Mouse (Mus musculus) cortical plate, adult 2 months (tissue): ENCODE results near the gene Parp2. TPM values are rescaled to one million over a fixed set of nuclear protein-coding genes. Genes with fewer than 3 reads are reported as not detected.

Experiments used
- H3K27ac ChIP-seq: fragments of 200-500 bp; 2 replicates; pipeline ENCODE4 v1.5.1; 2012; ENCODE audit warnings: low read length, control low read depth, inconsistent platforms; ENCODE audit not compliant: insufficient read depth
- H3K4me1 ChIP-seq: fragments of 200-500 bp; 2 replicates; pipeline ENCODE4 v1.6.1; 2011; ENCODE audit warnings: low read length; ENCODE audit not compliant: control insufficient read depth, insufficient read depth
- H3K4me3 ChIP-seq: fragments of 200-500 bp; 2 replicates; pipeline ENCODE4 v1.5.1; 2011; ENCODE audit warnings: mild to moderate bottlenecking, low read length, control low read depth; ENCODE audit not compliant: insufficient read depth
- CTCF ChIP-seq: fragments of 200-500 bp; IDR thresholded peaks from 2 replicates; pipeline ENCODE4 v1.5.1; 2011; ENCODE audit warnings: mild to moderate bottlenecking, control low read depth, low read length; ENCODE audit not compliant: insufficient read depth; ENCODE audit errors: extremely low read depth
- POLR2A ChIP-seq: fragments of 200-500 bp; IDR thresholded peaks from 2 replicates; pipeline ENCODE4 v1.6.1; 2011; ENCODE audit warnings: mild to moderate bottlenecking, low read length, control low read depth; ENCODE audit not compliant: insufficient read depth; ENCODE audit errors: extremely low read depth
- polyA plus RNA-seq: library from polyadenylated mRNA; depleted of rRNA; stranded (reverse); fragments of >200 nt; gene quantifications from 2 replicates; pipeline ENCODE4 v1.2.3, GENCODE M21; 2012; rRNA removed

The Parp2 gene
- polyA plus RNA-seq, result 49.2 and 58.6 TPM in 2 replicates

GRCm38 (mm10) chr14:50807487-50808072, at the start of gene Parp2, which contains the start of gene Ccnb1ip1:
Parp2 (plus strand) TSS chr14:50807841.
Ccnb1ip1 (minus strand) TSS chr14:50807732.
- Histone ChIP-seq H3K4me1 (no peaks in the 10 kb centered on the region), H3K27ac (no peak within 1 kb of the TSS), H3K4me3 (peak within 1 kb of the TSS; percentile 56)
- TF ChIP-seq POLR2A, result peak; percentile 83
- TF ChIP-seq CTCF, result no peak

GRCm38 (mm10) chr14:50758416-50759085, 49.1 kb upstream of the Parp2 start:
- no peak overlapping the region for H3K4me3 ChIP-seq
- TF ChIP-seq POLR2A, result no peak
- TF ChIP-seq CTCF, result no peak
- H3K27ac ChIP-seq, result no peak overlapping the region
- H3K4me1 ChIP-seq, result 0 out of 2 replicates have a peak, but pooled peaks cover 1% of the 10 kb centered on the region

GRCm38 (mm10) chr14:50765736-50766135, 41.9 kb upstream of the Parp2 start:
- Histone ChIP-seq H3K27ac (no peak overlapping the region), H3K4me3 (no peak overlapping the region), H3K4me1 (no peaks in the 10 kb centered on the region)
- TF ChIP-seq POLR2A (no peak), CTCF (no peak)

GRCm38 (mm10) chr14:50771342-50771741, 36.3 kb upstream of the Parp2 start:
- H3K4me1 ChIP-seq, result no peaks in the 10 kb centered on the region
- TF ChIP-seq POLR2A (no peak), CTCF (peak; percentile 16; the same call in 1 of the 2 replicates)
- no peak overlapping the region for H3K27ac ChIP-seq
- H3K4me3 ChIP-seq, result no peak overlapping the region

GRCm38 (mm10) chr14:50782166-50782565, 25.5 kb upstream of the Parp2 start:
- H3K4me3 ChIP-seq, result no peak overlapping the region
- H3K4me1 ChIP-seq, result no peaks in the 10 kb centered on the region; the same call in 1 of the 2 replicates
- H3K27ac ChIP-seq, result no peak overlapping the region
- TF ChIP-seq CTCF (no peak), POLR2A (no peak)

- 0 out of 2 replicates have a peak overlapping the region, but pooled peaks have one; percentile 36 for H3K27ac ChIP-seq
- TF ChIP-seq POLR2A, result no peak
- H3K4me1 ChIP-seq, result no peaks in the 10 kb centered on the region; the same call in 1 of the 2 replicates
- H3K4me3 ChIP-seq, result peak overlapping the region; percentile 91
Observed at GRCm38 (mm10) chr14:50784391-50785250, 23.0 kb upstream of the Parp2 start.

GRCm38 (mm10) chr14:50785251-50785637, 22.4 kb upstream of the Parp2 start, which contains the start of gene Ttc5:
Ttc5 (minus strand) TSS chr14:50785519.
- H3K27ac ChIP-seq, result 0 out of 2 replicates have a peak within 1 kb of the TSS, but pooled peaks have one; percentile 36
- H3K4me3 ChIP-seq, result peak within 1 kb of the TSS; percentile 91
- H3K4me1 ChIP-seq, result no peaks in the 10 kb centered on the region; the same call in 1 of the 2 replicates
- TF ChIP-seq POLR2A, result peak; percentile 78
- TF ChIP-seq CTCF, result peak; percentile 73

- no peak overlapping the region for H3K4me3 ChIP-seq
- no peak overlapping the region for H3K27ac ChIP-seq
- H3K4me1 ChIP-seq, result no peaks in the 10 kb centered on the region; the same call in 1 of the 2 replicates
- TF ChIP-seq CTCF (no peak), POLR2A (no peak)
Observed at GRCm38 (mm10) chr14:50788157-50788556, 19.5 kb upstream of the Parp2 start.

GRCm38 (mm10) chr14:50795261-50795935, 12.2 kb upstream of the Parp2 start:
- H3K4me3 ChIP-seq, result no peak overlapping the region
- no peak for TF ChIP-seq CTCF
- no peak for TF ChIP-seq POLR2A

More at GRCm38 (mm10) chr14:50795261-50795935, 12.2 kb upstream of the Parp2 start:
- Histone ChIP-seq H3K27ac (no peak overlapping the region), H3K4me1 (no peaks in the 10 kb centered on the region)
